Mouse (Mus musculus): ENCODE results near the gene Zfp212. TPM values are rescaled to one million over a fixed set of nuclear protein-coding genes. Genes with fewer than 3 reads are reported as not detected.

Zfp212 gene
- 10 to 100 TPM; 36.3 to 39.3 TPM for total RNA-seq (2023)

GRCm38 (mm10) chr6:47920447-47921340 is at the start of gene Zfp212:
TSS of gene Zfp212 (plus strand) at chr6:47920476.

GRCm38 (mm10) chr6:47877058-47877457 is 43.2 kb upstream of the Zfp212 start, which contains the start of gene Zfp282:
TSS of gene Zfp282 (plus strand) at chr6:47877204.

GRCm38 (mm10) chr6:47953191-47953726 is 33.0 kb downstream of the Zfp212 start, which contains the start of gene Zfp956:
TSS of gene Zfp956 (plus strand) at chr6:47953390.

Other genes starting within 250 kb of the Zfp212 start
- gene Pdia4, start 107.0 kb upstream of the Zfp212 start, total RNA-seq (2023) = 100 to 1,000 TPM; 229 to 236 TPM
- gene Zfp786, start 89.6 kb upstream of the Zfp212 start, total RNA-seq (2023) = under 1 TPM in 1 of 2 experiments, not detected in 1; 0.27 TPM
- 10 to 100 TPM; 33.3 to 39.8 TPM for gene Zfp398, start 84.8 kb upstream of the Zfp212 start, total RNA-seq (2023)
- gene Zfp282, start 43.3 kb upstream of the Zfp212 start, total RNA-seq (2023) = 10 to 100 TPM; 16.0 to 18.7 TPM
- gene Zfp956, start 32.9 kb downstream of the Zfp212 start, total RNA-seq (2023) = 10 to 100 TPM; 29.2 to 36.8 TPM
- gene Zfp777, start 128.4 kb downstream of the Zfp212 start, total RNA-seq (2023) = 10 to 100 TPM; 37.5 to 47.6 TPM
- gene Zfp746, start 166.1 kb downstream of the Zfp212 start, total RNA-seq (2023) = 10 to 100 TPM; 71.9 to 78.6 TPM

Data from B cell, adult 67 days (primary cell).